Mouse (Mus musculus) heart, embryonic 12.5 days (tissue): Measurements from ENCODE around the gene Aifm2. TPM values are rescaled to one million over a fixed set of nuclear protein-coding genes. Genes with fewer than 3 reads are reported as not detected.

Experiments used
- ATAC-seq: fragments of 200-750 bp; cut with Nextera tagmentation; 2 replicates; pipeline ENCODE4 v1.8.0; 2017; ENCODE audit warnings: moderate TSS enrichment, moderate library complexity; ENCODE audit not compliant: insufficient number of reproducible peaks, low FRiP score
- H3K27ac ChIP-seq: fragments of 300-500 bp; sonication (generic); 2 replicates; pipeline ENCODE4 v1.5.1; 2016; ENCODE audit warnings: mild to moderate bottlenecking, moderate library complexity; ENCODE audit not compliant: poor library complexity, severe bottlenecking
- H3K27me3 ChIP-seq: fragments of 300-500 bp; sonication (generic); replicated peaks from 2 replicates; pipeline ENCODE4 v1.6.1; 2016; ENCODE audit warnings: mild to moderate bottlenecking, moderate library complexity
- H3K36me3 ChIP-seq: fragments of 300-500 bp; sonication (generic); 2 replicates; pipeline ENCODE4 v1.6.1; 2016; ENCODE audit warnings: mild to moderate bottlenecking, moderate library complexity
- H3K4me1 ChIP-seq: fragments of 300-500 bp; sonication (generic); replicated peaks from 2 replicates; pipeline ENCODE4 v1.6.1; 2016; ENCODE audit warnings: mild to moderate bottlenecking
- H3K4me2 ChIP-seq: fragments of 300-500 bp; sonication (generic); 2 replicates; pipeline ENCODE4 v1.6.1; 2016; ENCODE audit warnings: mild to moderate bottlenecking, moderate library complexity
- H3K4me3 ChIP-seq: fragments of 300-500 bp; sonication (generic); 2 replicates; pipeline ENCODE4 v1.5.1; 2016; ENCODE audit warnings: mild to moderate bottlenecking
- H3K9ac ChIP-seq: fragments of 300-500 bp; sonication (generic); 2 replicates; pipeline ENCODE4 v1.6.1; 2016; ENCODE audit warnings: mild to moderate bottlenecking, moderate library complexity
- H3K9me3 ChIP-seq: fragments of 300-500 bp; sonication (generic); replicated peaks from 2 replicates; pipeline ENCODE4 v1.6.1; 2016; ENCODE audit warnings: mild to moderate bottlenecking, moderate library complexity
- WGBS: fragments of 180-500 bp; shearing (Covaris S2); methylation state at CpG from one replicate; pipeline ENCODE4 v1.1.7; 2016; 5-methylcytosine and 5-hydroxymethylcytosine counted together
- polyA plus RNA-seq: library from polyadenylated mRNA; unstranded; fragments of >200 nt; fragmentation: Nextera tagmentation; extraction: Ambion mirVana; gene quantifications from 2 replicates; pipeline ENCODE4 v1.2.1, GENCODE M21; 2016

Aifm2 gene
- polyA plus RNA-seq, 1 experiment from 2014 or later = 20.8 TPM

DNA sequence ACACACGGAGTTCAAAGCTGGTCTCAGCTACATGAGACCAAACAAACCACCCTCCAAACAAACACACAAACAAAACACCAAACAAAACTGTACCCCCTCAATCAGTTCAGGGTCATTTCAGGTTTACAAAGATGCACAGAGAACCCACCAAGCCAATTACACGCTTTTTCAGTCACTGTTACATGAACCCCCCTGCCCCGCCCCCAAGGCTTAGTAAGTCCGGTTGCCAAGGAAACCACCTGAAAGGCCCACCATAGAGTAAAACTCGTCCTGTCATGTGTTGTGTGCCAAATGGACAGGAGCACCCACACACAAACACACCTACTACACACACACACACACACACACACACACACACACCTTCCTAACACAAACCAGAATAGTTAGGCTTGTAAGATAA is 50.5 kb downstream of the Aifm2 start:
- 69% methylated on average over 5 of the region's 5 CpGs for WGBS

DNA sequence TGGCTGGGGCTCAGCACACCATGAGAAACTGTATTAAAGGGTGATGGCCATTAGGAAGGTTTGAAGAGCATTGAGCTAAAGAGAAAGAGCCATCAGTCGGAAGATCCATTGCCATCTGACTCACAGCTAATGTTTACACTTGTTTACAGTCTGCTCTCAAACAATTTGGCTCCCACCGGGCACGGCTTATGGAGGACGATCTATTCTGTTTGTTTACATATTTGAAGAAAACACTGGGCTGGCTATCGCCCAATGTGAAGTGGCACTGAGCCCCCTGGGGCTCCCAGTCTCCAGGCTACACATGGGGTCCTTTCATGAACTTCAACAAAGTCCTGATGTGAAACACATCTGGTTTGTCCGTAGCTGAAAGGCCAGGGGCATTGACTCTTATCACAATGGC is 51.7 kb downstream of the Aifm2 start:
- Histone ChIP-seq H3K27ac (no peak overlapping the region), H3K9ac (no peak overlapping the region), H3K4me2 (no peak overlapping the region), H3K4me3 (no peak overlapping the region), H3K4me1 (peaks cover 15% of the 10 kb centered on the region), H3K9me3 (no peaks in the 10 kb centered on the region), H3K27me3 (no peaks in the 10 kb centered on the region), H3K36me3 (no peaks in the 10 kb centered on the region)
- 61% methylated on average over 6 of the region's 6 CpGs for WGBS
- ATAC-seq = no peak

More for the DNA sequence above, 50.5 kb downstream of the Aifm2 start:
- ATAC-seq = no peak
- Histone ChIP-seq H3K9ac (0 out of 2 replicates have a peak overlapping the region, but pooled peaks have one; percentile 9), H3K27ac (no peak overlapping the region), H3K36me3 (no peaks in the 10 kb centered on the region), H3K4me2 (no peak overlapping the region), H3K4me1 (peaks cover 15% of the 10 kb centered on the region), H3K27me3 (no peaks in the 10 kb centered on the region), H3K9me3 (no peaks in the 10 kb centered on the region), H3K4me3 (no peak overlapping the region)

DNA sequence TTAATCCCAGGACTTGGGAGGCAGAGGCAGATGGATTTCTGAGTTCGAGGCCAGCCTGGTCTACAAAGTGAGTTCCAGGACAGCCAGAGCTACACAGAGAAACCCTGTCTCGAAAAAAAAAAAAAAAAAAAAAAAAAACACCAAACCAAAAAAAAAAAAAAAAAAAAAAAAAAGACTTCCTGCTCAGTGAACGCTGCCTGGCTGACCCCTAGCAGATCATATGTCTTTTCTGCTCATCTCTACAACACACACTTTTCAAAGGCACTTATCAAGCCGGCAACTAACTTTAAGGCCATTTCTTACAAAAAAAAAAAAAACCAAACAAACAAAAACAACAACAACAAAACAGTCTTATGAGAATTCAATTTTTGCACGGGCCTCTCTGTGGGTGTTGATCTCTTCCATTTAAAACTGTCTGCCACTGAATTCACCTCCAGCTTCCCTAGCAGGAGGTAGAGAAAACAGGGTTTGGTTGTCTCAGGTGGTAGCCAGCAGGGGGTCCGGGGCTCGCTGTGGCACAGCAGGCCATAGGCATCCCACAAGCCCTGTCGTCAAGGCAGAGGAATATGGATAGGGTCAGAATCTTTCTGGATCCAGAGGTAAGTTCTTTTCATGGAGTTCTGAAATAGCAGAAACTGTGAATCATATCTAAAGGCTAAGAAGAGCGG is 66.5 kb downstream of the Aifm2 start:
- Histone ChIP-seq H3K4me1 (peaks cover 16% of the 10 kb centered on the region), H3K4me3 (no peak overlapping the region), H3K9ac (peak overlapping the region; percentile 91; the same call in 1 of the 2 replicates), H3K27me3 (no peaks in the 10 kb centered on the region), H3K27ac (no peak overlapping the region), H3K9me3 (no peaks in the 10 kb centered on the region), H3K4me2 (no peak overlapping the region), H3K36me3 (no peaks in the 10 kb centered on the region)
- ATAC-seq = no peak
- WGBS = 27% methylated on average over 9 of the region's 9 CpGs

DNA sequence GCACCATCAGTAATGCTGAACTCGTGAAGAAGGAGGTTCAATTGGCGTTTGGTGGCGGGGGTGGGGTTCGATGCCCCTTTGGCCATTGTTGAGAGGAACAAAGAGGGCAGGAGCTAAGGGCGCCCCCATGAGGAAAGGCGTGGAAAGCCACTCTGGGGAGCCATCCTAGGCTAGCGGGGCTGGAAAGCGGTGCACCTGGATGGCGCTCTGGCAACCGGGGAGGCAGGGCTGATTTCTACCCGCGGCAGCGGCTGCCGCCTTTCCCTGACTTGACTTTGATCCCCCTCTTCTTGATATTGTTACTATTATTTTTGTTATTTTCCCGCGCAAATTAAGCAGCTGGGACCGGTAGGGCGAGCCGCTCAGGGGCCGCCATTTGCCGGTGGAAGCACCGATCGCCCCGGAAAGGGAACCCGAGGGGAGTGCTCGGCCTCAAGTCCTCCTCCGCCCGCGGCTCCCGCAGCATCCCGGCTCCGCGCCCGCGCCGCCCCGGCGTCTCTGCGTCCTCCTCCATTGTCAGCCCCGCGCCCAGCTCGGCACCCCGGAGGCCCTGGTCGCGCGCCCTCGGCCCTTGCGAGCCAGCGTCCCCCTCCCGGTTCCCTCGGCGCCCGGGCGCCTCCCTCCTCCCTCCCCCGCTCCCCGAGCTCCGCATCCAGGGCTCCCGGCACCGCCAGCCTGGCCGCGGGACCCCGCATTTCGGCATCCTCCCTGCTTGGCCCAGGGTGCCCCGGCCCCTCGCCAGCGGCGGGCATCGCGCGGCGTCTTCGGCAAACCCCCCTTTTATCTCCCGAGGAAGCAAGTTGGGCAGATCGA is 67.9 kb downstream of the Aifm2 start:
- ATAC-seq = peak; percentile 37
- Histone ChIP-seq H3K4me3 (peak overlapping the region; percentile 84), H3K9me3 (no peaks in the 10 kb centered on the region), H3K4me1 (peaks cover 22% of the 10 kb centered on the region), H3K27ac (peak overlapping the region; percentile 85), H3K27me3 (no peaks in the 10 kb centered on the region), H3K9ac (peak overlapping the region; percentile 91), H3K4me2 (peak overlapping the region; percentile 80), H3K36me3 (no peaks in the 10 kb centered on the region)
- WGBS = under 1% methylated on average over 71 of the region's 74 CpGs

DNA sequence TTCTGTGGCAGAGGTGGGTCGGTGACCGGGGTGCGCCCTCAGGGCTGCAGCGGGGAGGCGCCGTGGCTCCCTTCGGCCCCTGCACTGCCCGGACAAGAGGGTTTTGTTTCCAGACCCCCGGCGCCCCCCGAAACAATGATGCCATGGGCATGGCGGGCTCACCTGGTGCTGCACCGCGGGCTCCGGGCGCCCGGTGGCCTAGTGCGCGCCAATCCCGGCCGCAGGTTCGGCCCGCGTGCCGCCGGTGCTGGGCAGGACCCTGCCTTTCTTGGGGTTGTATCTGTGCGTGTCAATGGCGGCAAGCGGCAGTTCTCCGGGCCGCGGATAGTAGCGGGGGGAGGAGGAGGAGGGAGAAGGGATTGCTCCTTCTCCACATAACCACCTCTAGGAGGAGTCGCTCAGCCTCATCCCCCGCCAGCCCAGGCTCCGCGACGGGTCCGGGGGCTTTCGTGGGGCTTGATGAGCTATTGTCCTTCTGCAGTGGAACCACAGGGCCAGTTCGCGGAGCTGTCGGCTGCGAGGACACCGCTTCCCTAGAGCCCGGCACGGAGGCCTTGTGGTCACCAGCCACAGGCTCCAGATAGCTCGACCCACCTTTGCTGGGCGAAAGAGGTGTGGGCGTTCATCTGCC is 68.7 kb downstream of the Aifm2 start, which contains the start of gene H2afy2:
Gene H2afy2, minus strand, starts transcription at position 527 of the 631 bp plus-strand sequence.
- H3K9ac ChIP-seq = peak within 1 kb of the TSS; percentile 91
- WGBS = under 1% methylated on average over 48 of the region's 50 CpGs
- peak within 1 kb of the TSS; percentile 85 for H3K27ac ChIP-seq
- H3K4me3 ChIP-seq = peak within 1 kb of the TSS; percentile 84
- H3K9me3 ChIP-seq = no peaks in the 10 kb centered on the region
- no peaks in the 10 kb centered on the region for H3K36me3 ChIP-seq
- ATAC-seq = peak; percentile 75
- H3K27me3 ChIP-seq = no peaks in the 10 kb centered on the region
- H3K4me1 ChIP-seq = peaks cover 22% of the 10 kb centered on the region
- peak within 1 kb of the TSS; percentile 80 for H3K4me2 ChIP-seq

DNA sequence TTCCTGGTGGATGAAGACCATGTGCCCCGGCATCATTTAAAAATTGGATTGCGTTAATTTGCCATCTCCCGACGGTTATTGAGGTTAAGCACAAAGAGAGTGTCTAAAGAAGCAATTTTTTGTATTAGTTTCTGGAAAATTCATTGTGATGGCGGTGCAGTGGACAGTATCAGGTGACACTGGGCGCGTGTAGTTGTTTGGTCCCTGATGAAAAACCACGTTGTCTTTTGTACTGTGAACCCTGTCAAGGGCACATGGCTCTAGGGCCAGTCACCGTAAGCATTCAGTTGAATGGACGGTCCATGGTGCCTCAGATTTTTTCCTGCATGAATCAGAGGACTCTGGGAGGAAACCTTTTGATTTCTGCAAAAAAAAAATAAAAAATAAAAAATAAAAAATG is 69.4 kb downstream of the Aifm2 start:
- H3K4me3 ChIP-seq = peak overlapping the region; percentile 84
- ATAC-seq = no peak
- H3K27ac ChIP-seq = no peak overlapping the region
- peak overlapping the region; percentile 80 for H3K4me2 ChIP-seq
- 33% methylated on average over 10 of the region's 10 CpGs for WGBS
- H3K36me3 ChIP-seq = no peaks in the 10 kb centered on the region
- 0 out of 2 replicates have a peak overlapping the region, but pooled peaks have one; percentile 91 for H3K9ac ChIP-seq
- H3K4me1 ChIP-seq = peaks cover 22% of the 10 kb centered on the region
- no peaks in the 10 kb centered on the region for H3K9me3 ChIP-seq
- H3K27me3 ChIP-seq = no peaks in the 10 kb centered on the region

DNA sequence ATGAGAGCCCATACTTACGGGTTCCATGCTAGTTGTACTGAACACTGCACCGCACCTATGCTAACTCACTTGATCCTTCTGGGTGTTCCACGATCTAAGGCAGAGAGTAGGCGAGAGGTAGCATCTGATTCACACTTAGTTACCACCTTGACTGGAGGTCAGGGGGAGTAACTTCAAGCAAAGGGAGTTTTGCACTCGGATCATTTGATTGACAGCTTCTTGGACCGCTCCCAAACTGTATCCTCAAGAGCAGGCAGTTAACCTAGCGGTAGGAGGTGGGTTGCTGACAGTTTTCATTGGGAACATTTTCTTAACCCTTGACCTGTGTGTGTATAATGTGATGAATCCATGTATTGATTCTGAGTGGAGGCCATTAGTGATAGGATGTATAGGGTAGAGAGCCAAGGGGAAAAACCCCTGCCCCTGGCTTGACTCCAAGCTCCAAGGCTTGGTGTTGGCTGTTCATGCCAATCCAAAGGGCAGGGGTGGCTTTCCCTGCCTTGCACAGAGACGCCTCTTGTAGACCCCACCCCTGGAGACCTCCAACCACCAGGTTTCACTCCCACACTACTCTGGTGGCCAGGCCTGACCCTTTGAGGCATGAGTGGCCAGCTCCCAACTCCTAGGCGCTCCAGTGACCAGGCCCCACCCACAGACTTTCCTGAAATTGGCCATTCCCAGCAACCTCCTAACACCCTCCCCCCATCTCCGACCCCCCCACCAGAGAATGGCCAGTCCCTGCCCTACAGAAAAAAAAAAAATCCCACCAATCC is 72.7 kb downstream of the Aifm2 start:
- Histone ChIP-seq H3K4me1 (peaks cover 12% of the 10 kb centered on the region), H3K4me3 (no peak overlapping the region), H3K4me2 (no peak overlapping the region), H3K27me3 (no peaks in the 10 kb centered on the region), H3K9ac (no peak overlapping the region), H3K9me3 (no peaks in the 10 kb centered on the region), H3K36me3 (no peaks in the 10 kb centered on the region), H3K27ac (no peak overlapping the region)
- ATAC-seq = no peak
- WGBS = 74% methylated on average over 10 of the region's 10 CpGs

DNA sequence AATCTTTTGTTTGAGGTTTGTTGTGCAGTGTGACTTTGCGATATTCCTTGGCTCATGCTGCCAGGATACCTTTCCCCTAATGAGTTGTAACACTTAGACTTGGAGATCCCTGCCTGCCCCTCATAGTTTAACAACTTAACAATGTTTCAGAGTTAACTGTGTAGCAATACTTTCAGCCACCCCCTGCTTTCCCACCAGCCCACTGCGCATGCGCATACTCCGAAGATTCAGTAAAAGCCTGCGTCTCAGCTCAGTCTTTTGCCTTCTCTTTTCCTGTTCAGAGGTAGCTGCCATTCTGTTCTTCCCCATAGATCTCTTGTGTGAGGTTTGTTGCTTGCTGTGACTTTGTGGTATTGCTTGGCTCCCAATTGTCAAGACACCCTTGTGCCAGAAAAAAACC is 73.4 kb downstream of the Aifm2 start:
- Histone ChIP-seq H3K9ac (no peak overlapping the region), H3K4me1 (peaks cover 12% of the 10 kb centered on the region; the same call in 1 of the 2 replicates), H3K4me3 (no peak overlapping the region), H3K27ac (no peak overlapping the region), H3K36me3 (no peaks in the 10 kb centered on the region), H3K4me2 (no peak overlapping the region), H3K9me3 (no peaks in the 10 kb centered on the region), H3K27me3 (no peaks in the 10 kb centered on the region)
- ATAC-seq = no peak
- 96% methylated on average over 5 of the region's 5 CpGs for WGBS
